Mouse (Mus musculus) bone marrow macrophage, adult 2 months (primary cell): ENCODE results near the gene Adam15.

Experiments used
- CTCF ChIP-seq: IDR thresholded peaks from 2 replicates; pipeline ENCODE4 v1.5.1; 2012; ENCODE audit warnings: low read depth, mild to moderate bottlenecking, low read length, moderate library complexity
- POLR2A ChIP-seq: IDR thresholded peaks from 2 replicates; pipeline ENCODE4 v1.6.1; 2012; ENCODE audit warnings: mild to moderate bottlenecking, low read depth, low read length, borderline replicate concordance

GRCm38 (mm10) chr3:89395419-89395805, 45.6 kb upstream of the Adam15 start:
- no peak for TF ChIP-seq CTCF
- no peak for TF ChIP-seq POLR2A
